Mouse (Mus musculus) C2C12 (cell line): Measurements from ENCODE around the gene Unc50. TPM values are rescaled to one million over a fixed set of nuclear protein-coding genes. Genes with fewer than 3 reads are reported as not detected.

Source experiments
- H3K27me3 ChIP-seq: one replicate; pipeline ENCODE4 v1.6.1; 2011; ENCODE audit not compliant: control insufficient read depth, insufficient read depth, insufficient read length
- H3K36me3 ChIP-seq: one replicate; pipeline ENCODE4 v1.6.1; 2011; ENCODE audit not compliant: control insufficient read depth, insufficient read depth
- H3K4me3 ChIP-seq: one replicate; pipeline ENCODE4 v1.5.1; 2011; ENCODE audit warnings: mild to moderate bottlenecking, control low read depth; ENCODE audit not compliant: poor library complexity, insufficient read depth, severe bottlenecking
- H3K79me2 ChIP-seq: one replicate; pipeline ENCODE4 v1.6.1; 2011; ENCODE audit not compliant: control insufficient read depth, insufficient read depth
- H3K79me3 ChIP-seq: one replicate; pipeline ENCODE4 v1.6.1; 2011; ENCODE audit warnings: low read depth, control low read depth
- H3ac ChIP-seq: one replicate; pipeline ENCODE3; 2011; ENCODE audit warnings: low read depth; ENCODE audit not compliant: control insufficient read depth, insufficient read length
- CEBPB ChIP-seq: IDR thresholded peaks from one replicate; pipeline ENCODE4 v1.6.1; 2011; ENCODE audit warnings: low read depth, mild to moderate bottlenecking, control low read depth, moderate library complexity
- CTCF ChIP-seq: IDR thresholded peaks from one replicate; pipeline ENCODE4 v1.5.1; 2011; ENCODE audit not compliant: control insufficient read depth, insufficient read depth, insufficient read length
- FOSL1 ChIP-seq: IDR thresholded peaks from one replicate; pipeline ENCODE4 v1.8.0; 2011; ENCODE audit warnings: mild to moderate bottlenecking, low read length; ENCODE audit not compliant: poor library complexity, insufficient read depth, severe bottlenecking
- MAX ChIP-seq: IDR thresholded peaks from one replicate; pipeline ENCODE4 v1.6.1; 2011; ENCODE audit warnings: mild to moderate bottlenecking, control low read depth
- MYOD1 ChIP-seq: IDR thresholded peaks from one replicate; pipeline ENCODE4 v1.6.1; 2011; ENCODE audit warnings: low read depth; ENCODE audit not compliant: control insufficient read depth, insufficient read length
- MYOG ChIP-seq: IDR thresholded peaks from one replicate; pipeline ENCODE4 v1.6.1; 2011; ENCODE audit not compliant: control insufficient read depth, insufficient read length; ENCODE audit errors: extremely low read depth
- USF1 ChIP-seq: IDR thresholded peaks from one replicate; pipeline ENCODE4 v1.6.1; 2011; ENCODE audit warnings: low read depth, mild to moderate bottlenecking, control low read depth, moderate library complexity
- long read RNA-seq, 2 experiments: library from polyadenylated mRNA; unstranded; transcript quantifications; one replicate each; pipeline ENCODE4 v2.0.0; 2019 to 2020
- polyA plus RNA-seq: library from polyadenylated mRNA; unstranded; fragments of >200 nt; fragmentation: generic; extraction: Trizol; gene quantifications from one replicate; pipeline ENCODE4 v1.2.1, GENCODE M21; 2012; ENCODE audit warnings: missing spikeins

Gene Unc50
- 38.5 TPM for polyA plus RNA-seq
- long read RNA-seq, experiment 1, transcript Unc50-201 (6 exons, 1,414 nt) = minor isoform, 20 of 59 reads
- long read RNA-seq, experiment 1, transcript Unc50-202 (6 exons, 1,094 nt) = major isoform, 32 of 59 reads
- long read RNA-seq, experiment 1, partial matches to known transcripts = 0 of 59 reads
- long read RNA-seq, experiment 1, other reads (novel, unspliced or antisense) = 6 of 59 reads
- long read RNA-seq, experiment 2, transcript Unc50-201 (6 exons, 1,414 nt) = major isoform, 24 of 30 reads
- long read RNA-seq, experiment 2, partial matches to known transcripts = 1 of 30 reads
- long read RNA-seq, experiment 2, other reads (novel, unspliced or antisense) = 3 of 30 reads

DNA sequence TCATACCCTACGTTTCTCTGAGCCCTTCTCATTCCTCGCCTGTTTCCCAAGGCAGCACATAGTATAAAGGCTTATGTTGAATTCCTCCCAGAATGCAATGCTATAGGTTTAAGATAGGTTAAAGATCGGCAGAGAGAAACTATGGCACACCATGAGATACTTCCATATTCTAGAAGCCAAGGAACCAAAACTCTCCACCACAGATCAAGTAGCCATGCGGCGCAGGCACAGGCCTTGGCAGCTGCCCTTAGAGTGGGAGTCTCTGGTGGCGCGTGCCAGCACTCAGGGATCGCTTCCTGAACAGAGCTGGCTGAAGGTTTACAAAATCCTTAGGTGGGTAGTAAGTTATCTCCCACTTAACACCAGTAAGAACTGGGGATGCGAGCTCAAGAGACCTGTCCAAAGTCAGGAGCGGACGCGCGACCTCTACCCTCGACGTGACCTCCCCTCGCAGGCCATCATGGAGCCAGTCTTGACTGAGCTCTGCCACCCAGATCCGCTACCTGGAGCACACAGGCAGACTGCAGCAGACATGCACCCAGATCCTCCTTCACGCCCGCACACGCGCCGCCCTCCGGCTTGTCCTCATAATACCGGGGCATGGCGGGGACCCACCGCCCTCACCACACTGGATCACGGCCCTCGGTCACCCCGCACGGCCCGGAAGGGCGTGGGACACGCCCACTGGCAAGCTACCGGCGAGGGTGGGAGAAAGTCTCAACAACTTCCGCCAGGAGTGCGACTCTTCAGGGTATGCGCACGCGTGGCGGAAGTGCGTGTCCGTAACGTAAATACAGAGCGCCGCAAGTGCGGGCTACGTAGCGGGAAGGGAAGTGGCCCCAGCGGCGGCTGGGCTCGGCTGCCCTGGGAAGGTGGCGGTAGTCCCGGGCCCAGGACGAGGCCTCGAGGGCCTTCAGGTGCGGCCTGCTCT, at the start of gene Unc50, which contains the start of gene Coa5:
TSS of gene Unc50 (plus strand) at position 774 of the 931 bp plus-strand sequence.
TSS of gene Coa5 (minus strand) at position 738 of the 931 bp plus-strand sequence.
- Histone ChIP-seq H3K79me2 (peaks cover 80% of the 10 kb centered on the region), H3K27me3 (no peaks in the 10 kb centered on the region), H3K4me3 (peak within 1 kb of the TSS; percentile 80), H3K79me3 (peaks cover 50% of the 10 kb centered on the region), H3K36me3 (peaks cover 49% of the 10 kb centered on the region), H3ac (peak within 1 kb of the TSS; percentile 99)
- peak; percentile 77 for TF ChIP-seq MAX
- no peak for TF ChIP-seq FOSL1

DNA sequence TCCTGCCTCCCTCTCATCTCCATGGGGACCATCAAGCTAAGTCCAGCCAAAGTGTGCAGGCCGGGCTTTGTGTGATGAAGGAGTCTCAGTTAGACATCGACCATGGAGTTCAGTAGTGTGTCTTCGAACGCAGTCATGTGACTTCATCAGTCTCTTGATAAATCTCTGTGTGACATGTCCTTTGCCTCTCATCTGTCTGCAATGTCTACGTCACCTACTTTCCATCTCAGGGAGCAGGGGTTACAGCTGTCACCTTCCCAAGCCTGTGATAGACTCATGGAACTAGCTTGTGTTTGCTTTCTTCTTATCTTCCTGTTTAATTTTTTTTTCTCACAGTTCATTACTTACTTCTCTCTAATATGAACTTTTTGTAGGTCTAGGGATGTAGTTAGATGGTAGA, 49.0 kb upstream of the Unc50 start:
- H3K4me3 ChIP-seq = no peak overlapping the region
- no peak overlapping the region for H3ac ChIP-seq
- H3K79me2 ChIP-seq = no peaks in the 10 kb centered on the region
- H3K36me3 ChIP-seq = no peaks in the 10 kb centered on the region
- H3K79me3 ChIP-seq = no peaks in the 10 kb centered on the region
- H3K27me3 ChIP-seq = no peaks in the 10 kb centered on the region
- TF ChIP-seq FOSL1 (no peak), MAX (no peak), USF1 (no peak)

DNA sequence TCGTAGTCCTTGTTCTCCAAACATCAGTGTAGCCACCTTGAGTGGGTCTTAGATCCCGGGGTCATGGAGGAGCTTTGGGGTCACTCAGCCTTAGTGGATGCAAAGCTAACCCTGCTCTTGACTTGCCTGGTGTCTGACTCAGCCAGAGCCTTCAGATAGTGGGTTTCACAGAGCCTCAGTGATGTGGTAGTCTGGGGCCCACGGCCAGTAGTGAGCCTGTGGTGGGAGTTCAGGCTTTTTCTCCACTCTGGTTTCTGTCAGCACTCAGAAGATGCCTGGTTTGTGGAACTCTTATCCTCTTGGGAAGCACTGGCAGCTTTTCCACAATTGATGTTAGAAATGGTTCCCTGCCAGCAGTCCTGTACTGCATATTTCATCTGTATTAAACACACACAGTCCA, 45.6 kb upstream of the Unc50 start:
- TF ChIP-seq CEBPB (no peak), USF1 (no peak), FOSL1 (no peak), CTCF (no peak), MYOG (no peak), MAX (no peak), MYOD1 (no peak)
- Histone ChIP-seq H3ac (no peak overlapping the region), H3K79me2 (no peaks in the 10 kb centered on the region), H3K27me3 (no peaks in the 10 kb centered on the region), H3K79me3 (no peaks in the 10 kb centered on the region), H3K4me3 (no peak overlapping the region), H3K36me3 (no peaks in the 10 kb centered on the region)

DNA sequence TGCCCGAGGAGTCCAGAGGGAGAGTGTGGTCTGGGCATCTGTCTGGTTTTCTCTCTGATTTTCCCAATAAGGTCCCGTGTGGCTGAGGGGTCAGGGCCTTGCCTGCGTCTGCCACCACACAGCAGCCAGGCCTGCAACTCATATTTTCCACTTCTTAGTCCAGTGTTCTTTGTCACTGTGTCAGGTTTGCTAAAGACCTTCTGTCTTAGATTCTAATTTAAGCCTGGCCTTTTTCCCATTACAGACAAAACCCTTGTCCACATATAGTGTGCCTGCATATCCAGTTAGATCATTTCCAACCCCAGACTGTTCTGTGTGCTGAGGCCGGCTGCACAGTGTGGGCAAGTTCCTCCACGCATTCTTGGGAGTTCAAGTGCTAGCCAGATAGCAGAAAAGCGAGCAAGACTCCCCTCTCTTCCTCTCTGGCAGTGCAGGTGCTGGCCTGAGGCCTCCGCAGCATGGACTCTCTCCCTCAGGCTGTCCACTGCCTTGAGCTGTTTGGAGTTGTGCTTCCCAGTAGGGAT, 43.4 kb upstream of the Unc50 start:
- Histone ChIP-seq H3K4me3 (no peak overlapping the region), H3ac (no peak overlapping the region), H3K79me2 (no peaks in the 10 kb centered on the region), H3K36me3 (no peaks in the 10 kb centered on the region), H3K79me3 (no peaks in the 10 kb centered on the region), H3K27me3 (no peaks in the 10 kb centered on the region)
- TF ChIP-seq CTCF = no peak

DNA sequence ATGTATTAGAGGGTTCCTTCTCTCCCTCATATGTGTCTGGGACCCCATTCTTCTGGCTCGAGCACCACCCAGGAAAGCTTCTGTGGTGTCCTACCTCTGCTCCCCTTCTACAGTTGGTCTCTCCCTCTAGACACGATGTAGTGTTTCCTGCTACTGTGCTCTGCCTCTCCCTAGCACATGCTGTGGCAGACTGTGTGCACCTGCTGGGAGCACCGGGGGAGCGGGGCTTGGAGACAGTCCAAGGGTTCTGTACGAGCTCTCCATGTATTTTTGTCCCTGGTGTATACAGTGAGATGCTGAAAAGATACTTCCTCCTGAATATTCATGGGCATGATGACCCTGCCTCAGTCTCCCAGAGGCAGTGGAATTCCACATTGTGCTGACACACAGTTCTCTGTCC, 36.8 kb upstream of the Unc50 start:
- H3K79me3 ChIP-seq = no peaks in the 10 kb centered on the region
- H3K36me3 ChIP-seq = no peaks in the 10 kb centered on the region
- H3K79me2 ChIP-seq = no peaks in the 10 kb centered on the region
- H3K27me3 ChIP-seq = no peaks in the 10 kb centered on the region
- no peak for TF ChIP-seq CEBPB
- TF ChIP-seq MAX = no peak
- TF ChIP-seq MYOG = no peak
- no peak for TF ChIP-seq CTCF
- no peak for TF ChIP-seq USF1
- TF ChIP-seq FOSL1 = no peak
- TF ChIP-seq MYOD1 = no peak
- no peak overlapping the region for H3ac ChIP-seq
- H3K4me3 ChIP-seq = no peak overlapping the region

DNA sequence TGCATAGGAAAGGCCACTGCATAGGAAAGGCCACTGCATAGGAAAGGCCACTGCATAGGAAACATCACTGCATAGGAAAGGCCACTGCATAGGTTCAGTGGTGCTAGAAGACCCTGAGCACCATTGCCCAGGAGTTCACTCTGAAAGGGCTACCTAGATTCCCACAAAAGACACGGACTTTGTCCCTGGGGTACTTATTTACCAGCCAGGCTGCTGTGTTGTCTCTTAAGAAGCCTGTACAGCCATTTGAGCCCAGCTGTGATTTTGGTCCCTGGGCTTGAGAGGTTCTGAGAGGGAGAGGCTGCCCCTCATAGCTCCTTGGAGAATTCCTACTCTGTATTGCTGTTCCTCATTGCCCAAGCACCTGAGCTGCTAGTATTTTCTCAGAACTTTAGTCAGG, 33.5 kb upstream of the Unc50 start:
- H3K79me2 ChIP-seq = no peaks in the 10 kb centered on the region
- no peak overlapping the region for H3K4me3 ChIP-seq
- no peaks in the 10 kb centered on the region for H3K27me3 ChIP-seq
- H3K36me3 ChIP-seq = no peaks in the 10 kb centered on the region
- TF ChIP-seq FOSL1 = no peak
- TF ChIP-seq CTCF = no peak
- no peak for TF ChIP-seq USF1
- no peak for TF ChIP-seq CEBPB
- no peak for TF ChIP-seq MAX
- TF ChIP-seq MYOG = no peak
- TF ChIP-seq MYOD1 = no peak
- no peak overlapping the region for H3ac ChIP-seq
- H3K79me3 ChIP-seq = no peaks in the 10 kb centered on the region
